Mouse (Mus musculus) limb, embryonic 13.5 days (tissue): ENCODE measurements at regions not wholly inside any gene's neighbourhood (a gene's known extent, or its start where the extent isn't known, plus 50 kb on each side); places are given as distances from the start of the nearest gene placed in this dataset.

Source experiments
- ATAC-seq: fragments of 200-750 bp; cut with Nextera tagmentation; 2 replicates; pipeline ENCODE4 v1.8.0; 2017; ENCODE audit warnings: low read depth, moderate number of reproducible peaks, moderate TSS enrichment; ENCODE audit not compliant: low FRiP score
- H3K27ac ChIP-seq: fragments of 300-500 bp; sonication (generic); 2 replicates; pipeline ENCODE4 v1.5.1; 2015; ENCODE audit warnings: inconsistent platforms, mild to moderate bottlenecking, moderate library complexity
- H3K27me3 ChIP-seq: fragments of 300-500 bp; sonication (generic); 2 replicates; pipeline ENCODE4 v1.6.1; 2015; ENCODE audit warnings: mild to moderate bottlenecking, inconsistent platforms
- H3K36me3 ChIP-seq: fragments of 300-500 bp; sonication (generic); 2 replicates; pipeline ENCODE4 v1.6.1; 2015; ENCODE audit warnings: inconsistent platforms, mild to moderate bottlenecking, moderate library complexity
- H3K4me1 ChIP-seq: fragments of 300-500 bp; sonication (generic); 2 replicates; pipeline ENCODE4 v1.6.1; 2015; ENCODE audit warnings: inconsistent platforms
- H3K4me2 ChIP-seq: fragments of 300-500 bp; sonication (generic); replicated peaks from 2 replicates; pipeline ENCODE4 v1.6.1; 2015; ENCODE audit warnings: inconsistent platforms, mild to moderate bottlenecking, moderate library complexity
- H3K4me3 ChIP-seq: fragments of 300-500 bp; sonication (generic); 2 replicates; pipeline ENCODE4 v1.5.1; 2015; ENCODE audit warnings: moderate library complexity, mild to moderate bottlenecking, inconsistent platforms
- H3K9ac ChIP-seq: fragments of 300-500 bp; sonication (generic); 2 replicates; pipeline ENCODE4 v1.6.1; 2015; ENCODE audit warnings: mild to moderate bottlenecking, inconsistent platforms
- H3K9me3 ChIP-seq: fragments of 300-500 bp; sonication (generic); 2 replicates; pipeline ENCODE4 v1.6.1; 2016; ENCODE audit warnings: inconsistent platforms
- WGBS: fragments of 180-500 bp; shearing (Covaris S2); methylation state at CpG from one replicate; pipeline ENCODE4 v1.1.7; 2015; 5-methylcytosine and 5-hydroxymethylcytosine counted together

DNA sequence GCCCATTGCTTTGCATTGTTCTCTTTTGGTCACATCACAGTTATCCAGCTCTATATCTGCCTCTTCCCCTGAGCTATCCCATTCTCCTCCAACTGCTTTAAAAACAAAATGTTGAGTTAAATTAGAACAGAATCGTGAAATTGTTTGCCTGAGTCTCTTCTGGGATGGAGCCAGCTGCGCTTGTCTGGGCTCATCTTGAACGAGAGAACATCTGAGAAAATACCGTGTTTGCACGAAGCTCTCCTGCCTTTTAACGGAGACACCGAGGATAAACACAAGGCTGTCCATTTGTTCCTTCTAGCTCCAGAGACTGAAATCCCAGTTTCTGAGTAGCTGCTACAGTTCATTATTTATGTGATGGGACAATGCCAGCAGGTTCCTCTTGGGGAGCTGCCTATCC lies 186.6 kb downstream of the Ackr3 start:
- Histone ChIP-seq H3K27me3 (peaks cover 4% of the 10 kb centered on the region), H3K4me2 (no peak overlapping the region), H3K4me1 (peaks cover 30% of the 10 kb centered on the region), H3K27ac (no peak overlapping the region), H3K9ac (no peak overlapping the region), H3K4me3 (no peak overlapping the region), H3K36me3 (no peaks in the 10 kb centered on the region), H3K9me3 (no peaks in the 10 kb centered on the region)
- WGBS, result 80% methylated on average over 7 of the region's 7 CpGs
- ATAC-seq, result no peak

DNA sequence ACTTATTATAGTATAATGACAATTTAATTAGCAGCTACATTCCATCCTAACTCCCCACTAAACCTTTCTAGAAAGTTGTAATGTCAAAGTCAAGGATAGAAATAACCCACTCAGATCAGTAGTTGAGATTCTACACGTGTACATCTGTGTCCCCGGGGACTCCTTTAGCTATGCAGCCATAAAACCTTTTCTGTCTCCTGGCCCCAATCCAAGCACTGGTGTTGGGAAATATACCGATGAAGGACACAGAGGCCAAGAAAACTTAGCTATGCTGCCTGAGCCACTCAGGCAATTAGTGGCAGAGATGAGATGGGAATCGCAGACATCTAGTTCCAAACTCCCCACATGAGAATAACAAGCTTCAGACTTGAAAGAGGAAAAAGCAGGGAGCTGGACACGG lies 190.1 kb downstream of the Ackr3 start:
- ATAC-seq, result no peak
- Histone ChIP-seq H3K9ac (no peak overlapping the region), H3K9me3 (no peaks in the 10 kb centered on the region), H3K4me1 (peaks cover 46% of the 10 kb centered on the region), H3K27me3 (peaks cover 7% of the 10 kb centered on the region), H3K4me2 (no peak overlapping the region), H3K27ac (no peak overlapping the region), H3K36me3 (no peaks in the 10 kb centered on the region), H3K4me3 (no peak overlapping the region)
- WGBS, result 46% methylated on average over 5 of the region's 5 CpGs

DNA sequence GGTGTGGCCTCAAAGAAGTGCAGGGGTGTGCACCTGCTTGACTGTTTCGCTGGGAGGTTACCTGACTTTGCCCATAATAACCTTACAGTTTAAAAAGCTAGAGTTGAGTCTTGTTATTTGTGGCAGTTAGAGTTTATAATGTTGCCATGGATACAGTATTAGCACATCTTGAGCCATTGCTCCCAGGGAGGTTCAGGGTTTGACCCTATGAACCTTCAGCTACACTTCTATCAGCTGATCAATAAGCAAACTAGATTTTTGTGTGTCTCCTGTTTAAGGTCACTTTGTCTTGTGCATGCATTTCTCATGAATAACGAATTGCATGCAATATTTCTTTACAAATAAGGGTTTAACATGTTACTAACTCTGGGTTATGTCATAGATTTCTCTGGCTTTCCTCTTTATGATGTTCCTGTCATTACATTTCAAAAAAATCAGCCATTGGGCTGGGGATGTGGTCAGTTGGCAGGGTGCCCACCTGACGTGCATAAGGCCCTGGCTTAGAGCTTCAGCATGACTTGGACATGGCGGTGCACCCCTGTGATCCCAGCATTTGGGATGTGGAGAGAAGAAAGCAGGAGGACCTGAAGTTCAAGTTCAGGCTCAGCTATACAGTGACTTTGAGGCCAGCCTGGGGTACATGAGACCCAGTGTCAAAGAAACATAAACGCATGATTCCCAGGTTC lies 191.7 kb downstream of the Ackr3 start:
- H3K9ac ChIP-seq, result no peak overlapping the region
- H3K4me3 ChIP-seq, result no peak overlapping the region
- 83% methylated on average over 5 of the region's 5 CpGs for WGBS
- H3K9me3 ChIP-seq, result no peaks in the 10 kb centered on the region
- H3K36me3 ChIP-seq, result no peaks in the 10 kb centered on the region
- no peak for ATAC-seq
- peaks cover 43% of the 10 kb centered on the region for H3K4me1 ChIP-seq
- no peak overlapping the region for H3K27ac ChIP-seq
- no peak overlapping the region for H3K4me2 ChIP-seq
- peaks cover 11% of the 10 kb centered on the region for H3K27me3 ChIP-seq

DNA sequence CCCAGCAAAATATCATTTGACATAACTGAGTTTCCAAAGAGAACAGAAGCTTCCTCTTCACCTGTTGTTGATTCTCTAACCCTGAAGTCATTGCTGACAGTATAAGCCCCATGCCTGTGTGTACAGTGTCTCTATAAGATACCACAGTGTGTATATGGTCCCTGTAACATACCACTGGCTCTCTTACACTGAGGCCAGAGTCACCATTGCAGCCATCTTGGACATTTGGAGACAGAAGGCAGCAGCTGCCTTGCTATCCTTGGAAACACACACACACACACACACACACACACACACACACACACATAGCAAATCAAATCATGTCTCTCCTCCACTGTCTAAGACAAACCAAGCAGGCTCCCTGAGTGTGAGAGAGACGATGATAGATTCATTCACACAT lies 192.9 kb downstream of the Ackr3 start:
- peak; percentile 2; the same call in 1 of the 2 replicates for ATAC-seq
- peak overlapping the region; percentile 39; the same call in 1 of the 2 replicates for H3K27ac ChIP-seq
- H3K4me3 ChIP-seq, result no peak overlapping the region
- no peaks in the 10 kb centered on the region for H3K36me3 ChIP-seq
- H3K27me3 ChIP-seq, result peaks cover 11% of the 10 kb centered on the region
- no peak overlapping the region for H3K9ac ChIP-seq
- H3K9me3 ChIP-seq, result no peaks in the 10 kb centered on the region
- 43% methylated on average over 1 of the region's 1 CpGs for WGBS
- H3K4me1 ChIP-seq, result peaks cover 33% of the 10 kb centered on the region
- H3K4me2 ChIP-seq, result peak overlapping the region; percentile 12; the same call in 1 of the 2 replicates

DNA sequence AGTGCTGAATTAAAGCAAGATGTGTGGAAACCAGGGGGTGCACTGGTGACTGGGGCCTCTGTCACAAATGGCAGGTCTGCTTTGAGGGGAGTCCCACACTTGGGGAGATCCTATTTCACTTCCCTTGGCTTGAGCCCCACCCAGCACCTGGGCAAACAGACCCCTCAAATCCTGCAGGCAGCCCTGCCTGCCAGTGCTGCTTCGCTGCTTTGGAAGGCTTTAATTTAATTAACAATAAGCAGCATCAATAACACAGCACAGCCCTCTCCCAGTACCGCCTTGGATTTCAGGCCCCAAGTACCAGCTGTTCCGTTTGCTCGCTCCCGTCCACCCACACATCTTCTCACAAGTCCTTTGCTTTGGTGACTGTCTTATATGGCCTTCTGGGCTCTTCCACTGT lies 193.6 kb downstream of the Ackr3 start:
- ATAC-seq, result peak; percentile 79
- H3K4me3 ChIP-seq, result no peak overlapping the region
- 13% methylated on average over 5 of the region's 5 CpGs for WGBS
- H3K9ac ChIP-seq, result no peak overlapping the region
- H3K27ac ChIP-seq, result peak overlapping the region; percentile 59; the same call in 1 of the 2 replicates
- peaks cover 33% of the 10 kb centered on the region for H3K4me1 ChIP-seq
- peak overlapping the region; percentile 12; the same call in 1 of the 2 replicates for H3K4me2 ChIP-seq
- no peaks in the 10 kb centered on the region for H3K9me3 ChIP-seq
- no peaks in the 10 kb centered on the region for H3K36me3 ChIP-seq
- peaks cover 11% of the 10 kb centered on the region; the same call in 1 of the 2 replicates for H3K27me3 ChIP-seq

DNA sequence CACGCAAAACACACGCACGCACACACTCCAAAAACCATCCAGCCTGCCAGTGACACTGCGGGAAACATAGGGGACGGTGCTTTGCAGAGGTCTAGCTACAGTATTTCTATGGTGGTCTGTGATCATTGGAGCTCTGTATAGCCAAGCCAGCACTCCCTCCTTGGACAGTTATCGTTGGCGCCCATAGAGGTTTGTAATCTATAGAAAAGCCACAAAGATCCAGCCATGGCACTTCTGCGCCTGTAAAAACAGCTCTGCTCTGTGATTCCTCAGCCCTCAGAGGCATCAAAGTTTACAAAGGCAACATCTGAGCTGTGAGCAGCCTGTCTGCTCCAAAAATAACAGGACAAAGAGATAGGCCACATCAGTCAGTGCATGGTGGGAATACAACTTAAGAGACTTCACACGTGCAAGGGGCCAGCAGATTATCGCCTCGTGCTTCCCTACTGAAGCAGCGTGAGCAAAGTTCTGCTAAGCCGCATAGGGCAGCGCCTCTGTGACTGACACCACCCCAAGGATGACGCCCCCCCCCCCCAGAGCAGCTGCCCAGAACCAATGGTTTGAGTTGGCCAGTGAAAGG lies 194.7 kb downstream of the Ackr3 start:
- peaks cover 14% of the 10 kb centered on the region; the same call in 1 of the 2 replicates for H3K27me3 ChIP-seq
- no peak overlapping the region for H3K9ac ChIP-seq
- 80% methylated on average over 15 of the region's 15 CpGs for WGBS
- H3K9me3 ChIP-seq, result no peaks in the 10 kb centered on the region
- no peak overlapping the region for H3K4me2 ChIP-seq
- H3K36me3 ChIP-seq, result no peaks in the 10 kb centered on the region
- no peak overlapping the region for H3K4me3 ChIP-seq
- no peak for ATAC-seq
- peaks cover 37% of the 10 kb centered on the region for H3K4me1 ChIP-seq
- H3K27ac ChIP-seq, result no peak overlapping the region

DNA sequence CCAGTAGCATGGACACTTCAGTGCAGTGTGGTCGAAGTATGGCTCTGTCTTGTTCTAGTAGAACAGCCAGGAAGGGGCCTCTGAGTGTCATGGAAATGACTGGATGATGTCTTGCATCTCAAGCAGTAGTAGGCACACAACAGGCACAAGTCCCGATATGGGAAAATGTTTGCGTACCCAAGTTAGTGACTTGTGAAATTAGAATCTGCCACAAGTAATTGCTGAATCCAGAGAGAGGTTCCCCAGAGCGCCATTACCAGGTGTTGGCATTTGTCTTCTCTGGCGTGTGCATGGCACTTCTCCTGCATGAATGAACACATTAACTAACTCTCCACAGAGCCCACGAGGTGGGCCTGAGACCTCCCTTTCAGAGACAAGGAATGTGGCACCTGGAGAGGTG lies 199.3 kb downstream of the Ackr3 start:
- H3K36me3 ChIP-seq, result no peaks in the 10 kb centered on the region
- peaks cover 14% of the 10 kb centered on the region; the same call in 1 of the 2 replicates for H3K27me3 ChIP-seq

DNA sequence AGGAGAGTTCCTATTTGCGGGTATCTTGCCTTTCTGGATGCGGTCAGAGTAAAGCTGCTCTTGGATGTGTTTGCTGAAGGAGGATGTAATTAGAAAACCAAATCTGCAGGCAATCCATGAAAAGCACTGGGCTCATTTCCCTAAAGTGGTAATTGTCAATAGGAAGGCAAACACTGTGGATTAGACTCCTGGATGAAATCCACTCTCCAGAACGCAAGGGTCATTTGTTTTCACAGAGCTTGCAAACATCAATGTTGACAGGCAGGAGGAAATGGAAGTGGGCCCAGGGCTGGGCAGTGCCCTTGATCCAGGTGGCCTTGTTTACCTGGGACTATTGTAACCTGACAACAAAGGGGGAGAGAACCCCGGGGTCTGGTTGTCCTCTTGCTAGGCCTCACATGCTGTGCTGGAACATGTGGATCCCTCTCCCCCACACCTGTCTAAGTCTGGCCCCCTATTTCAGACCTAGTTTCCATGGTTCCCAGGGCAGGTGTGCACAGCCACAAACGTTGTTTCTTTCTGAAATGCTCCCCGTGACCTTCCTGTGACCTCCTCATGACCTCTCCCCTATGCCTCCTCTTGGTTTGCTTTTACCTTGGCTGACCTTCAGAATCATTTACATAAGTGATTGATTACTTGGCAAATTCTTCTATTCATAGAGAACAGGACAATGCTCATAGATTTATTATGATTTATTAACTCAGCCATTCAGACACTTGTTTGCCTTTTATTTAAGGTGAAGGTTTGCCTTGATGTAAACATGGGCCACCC lies 197.9 kb upstream of the Cops8 start:
- H3K36me3 ChIP-seq, result no peaks in the 10 kb centered on the region
- no peak overlapping the region for H3K27ac ChIP-seq
- 49% methylated on average over 6 of the region's 6 CpGs for WGBS
- ATAC-seq, result no peak
- peaks cover 19% of the 10 kb centered on the region for H3K4me1 ChIP-seq
- H3K27me3 ChIP-seq, result peaks cover 7% of the 10 kb centered on the region; the same call in 1 of the 2 replicates
- H3K9me3 ChIP-seq, result no peaks in the 10 kb centered on the region; the same call in 1 of the 2 replicates
- H3K4me3 ChIP-seq, result no peak overlapping the region
- no peak overlapping the region for H3K4me2 ChIP-seq
- H3K9ac ChIP-seq, result no peak overlapping the region

More for the DNA sequence above, 199.3 kb downstream of the Ackr3 start:
- WGBS, result 70% methylated on average over 6 of the region's 6 CpGs
- ATAC-seq, result no peak
- Histone ChIP-seq H3K4me1 (peaks cover 23% of the 10 kb centered on the region), H3K9ac (no peak overlapping the region), H3K4me2 (no peak overlapping the region), H3K9me3 (no peaks in the 10 kb centered on the region), H3K27ac (no peak overlapping the region), H3K4me3 (no peak overlapping the region)

DNA sequence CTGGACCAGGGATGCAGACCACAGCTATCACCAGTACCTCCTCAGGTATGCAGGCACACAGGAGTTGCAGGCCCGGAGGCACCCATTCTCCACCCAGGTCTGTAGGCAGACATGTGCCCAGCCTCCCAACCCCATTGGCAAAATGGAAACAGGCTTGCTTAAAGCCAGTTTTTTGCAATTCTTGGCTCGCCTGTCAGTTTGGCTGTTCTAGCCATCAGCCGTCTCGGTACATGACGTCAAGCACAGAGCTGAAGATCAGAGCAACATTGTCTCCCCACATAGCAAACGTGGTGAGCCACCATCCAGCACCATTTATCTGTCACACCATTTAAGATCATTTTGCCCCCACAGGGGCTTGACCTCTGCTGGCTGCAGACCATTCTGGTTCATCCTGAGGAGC lies 196.1 kb upstream of the Cops8 start:
- H3K36me3 ChIP-seq, result no peaks in the 10 kb centered on the region
- H3K9ac ChIP-seq, result no peak overlapping the region
- WGBS, result 82% methylated on average over 6 of the region's 6 CpGs
- no peak for ATAC-seq
- H3K27me3 ChIP-seq, result 0 out of 2 replicates have a peak, but pooled peaks cover 4% of the 10 kb centered on the region
- no peaks in the 10 kb centered on the region; the same call in 1 of the 2 replicates for H3K9me3 ChIP-seq
- H3K4me3 ChIP-seq, result no peak overlapping the region
- no peak overlapping the region for H3K4me2 ChIP-seq
- H3K4me1 ChIP-seq, result peaks cover 19% of the 10 kb centered on the region
- no peak overlapping the region for H3K27ac ChIP-seq

DNA sequence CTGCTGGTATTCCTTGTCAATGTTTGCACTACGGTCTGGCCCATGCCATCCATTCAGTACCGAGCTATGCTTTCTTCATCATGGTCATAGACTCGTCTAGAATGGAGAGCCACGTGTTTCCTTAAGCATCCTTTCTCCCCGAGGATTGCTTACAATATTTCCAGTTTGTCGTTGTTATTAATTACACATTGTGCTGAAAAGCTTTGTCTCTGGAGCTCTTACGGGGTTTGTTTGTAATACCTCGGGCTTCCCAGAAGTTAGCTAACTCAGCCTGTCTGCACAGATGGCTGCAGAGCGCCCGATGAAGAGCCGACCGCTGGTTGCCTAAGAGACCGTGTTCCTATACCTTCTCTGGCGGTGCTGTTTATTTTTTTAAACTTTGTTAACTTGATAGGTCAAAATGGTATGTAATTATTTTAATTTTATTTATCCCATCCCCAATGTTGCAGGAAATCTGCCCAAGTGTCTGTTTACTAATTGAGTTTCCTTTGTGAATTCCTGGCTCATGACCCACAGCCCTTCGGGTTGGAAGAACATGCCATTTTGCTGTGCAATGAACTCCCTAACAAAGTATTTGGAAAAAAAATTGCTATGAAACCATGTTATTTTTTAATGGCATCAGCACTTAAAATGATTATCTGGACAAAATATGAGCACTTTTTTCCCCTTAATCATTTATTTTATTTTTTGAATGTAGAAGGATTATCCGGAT lies 194.1 kb upstream of the Cops8 start:
- ATAC-seq, result no peak
- peaks cover 14% of the 10 kb centered on the region; the same call in 1 of the 2 replicates for H3K4me1 ChIP-seq
- no peak overlapping the region for H3K4me2 ChIP-seq
- no peak overlapping the region for H3K9ac ChIP-seq
- WGBS, result 89% methylated on average over 16 of the region's 16 CpGs
- no peaks in the 10 kb centered on the region for H3K36me3 ChIP-seq
- H3K4me3 ChIP-seq, result no peak overlapping the region
- H3K27ac ChIP-seq, result no peak overlapping the region
- no peaks in the 10 kb centered on the region for H3K27me3 ChIP-seq
- no peaks in the 10 kb centered on the region; the same call in 1 of the 2 replicates for H3K9me3 ChIP-seq

DNA sequence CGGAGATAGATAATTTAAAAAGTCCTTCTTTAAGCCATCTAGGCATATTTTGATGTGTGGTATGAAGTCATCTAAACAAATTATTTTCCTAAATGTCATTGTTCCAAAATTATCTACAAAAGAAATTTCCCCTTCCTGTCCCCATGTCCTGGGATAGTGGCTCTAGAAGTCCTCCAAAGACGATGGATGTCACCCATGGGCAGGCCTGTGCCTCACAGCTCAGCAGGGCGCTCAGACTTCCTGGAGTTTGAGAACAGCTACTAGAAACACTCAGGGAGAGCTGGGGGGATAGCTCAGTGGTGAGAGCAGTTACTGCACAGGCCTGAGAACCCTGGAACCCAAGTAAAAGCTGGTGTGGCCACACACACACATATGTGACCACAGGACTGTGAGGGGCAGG lies 193.5 kb upstream of the Cops8 start:
- H3K9ac ChIP-seq, result no peak overlapping the region
- ATAC-seq, result no peak

More for the DNA sequence above, 193.5 kb upstream of the Cops8 start:
- Histone ChIP-seq H3K4me2 (no peak overlapping the region), H3K27me3 (no peaks in the 10 kb centered on the region), H3K4me3 (no peak overlapping the region), H3K9me3 (no peaks in the 10 kb centered on the region; the same call in 1 of the 2 replicates), H3K36me3 (no peaks in the 10 kb centered on the region), H3K27ac (no peak overlapping the region), H3K4me1 (peaks cover 14% of the 10 kb centered on the region; the same call in 1 of the 2 replicates)
- WGBS, result 92% methylated on average over 3 of the region's 3 CpGs
